Mouse (Mus musculus): ENCODE measurements around the gene Nptxr. TPM values are rescaled to one million over a fixed set of nuclear protein-coding genes. Genes with fewer than 3 reads are reported as not detected.

Nptxr gene
- total and polyA plus RNA-seq, 3 experiments: 0.09 to 2.1 (median 0.14) TPM

- Histone ChIP-seq H3K36me3 (replicated peaks in 1 of 2; ENCODE audit: control insufficient read depth in 1 of 2, insufficient read depth in 1 of 2, low read length in 1 of 2) (peaks cover 13 to 39% of the 10 kb centered on the region in 2 experiments), H3K9ac (ENCODE audit: insufficient read depth, low read depth) (peak overlapping the region; percentile 81), H3K27ac (ENCODE audit: insufficient read depth, low read depth) (peak overlapping the region; percentile 37; the same call in 1 of the 2 replicates), H3K4me1 (ENCODE audit: control insufficient read depth in 1 of 2, insufficient read depth in 2 of 2) (peaks cover 3 to 32% of the 10 kb centered on the region in 2 experiments; a peak in 2 of 4 replicates), H3K9me3 (replicated peaks; ENCODE audit: low read length) (no peaks in the 10 kb centered on the region), H3K27me3 (replicated peaks) (peaks cover 21% of the 10 kb centered on the region), H3K4me3 (replicated peaks in 1 of 3; ENCODE audit: low read depth in 2 of 3, low read length in 2 of 3, poor library complexity in 1 of 3) (peak overlapping the region; percentile 74 to 87 (median 84)), H3K4me2 (ENCODE audit: insufficient read depth, low read depth, poor library complexity, severe bottlenecking) (peak overlapping the region; percentile 92), H3K79me2 (replicated peaks; ENCODE audit: control insufficient read depth, extremely low read depth, insufficient read depth, poor library complexity, severe bottlenecking) (peaks cover 11% of the 10 kb centered on the region)
- DNase-seq (ENCODE audit: extremely low read depth): no peak
- TF ChIP-seq ZMIZ1 (IDR thresholded peaks at IDR 0.05; ENCODE audit: low read depth, low read length): no peak
- TF ChIP-seq NELFE (IDR thresholded peaks at IDR 0.05; ENCODE audit: low read depth, low read length): no peak
- no peak for TF ChIP-seq TBP (conservative IDR thresholded peaks at IDR 0.05; ENCODE audit: low read depth, low read length)
- TF ChIP-seq CHD2 (IDR thresholded peaks at IDR 0.05; ENCODE audit: low read length): 0 out of 2 replicates have a peak, but pooled peaks have one; percentile 21
- no peak for TF ChIP-seq IRF4 (IDR thresholded peaks at IDR 0.05; ENCODE audit: low read depth, low read length)
- peak; percentile 22; the same call in 1 of the 2 replicates for TF ChIP-seq MAZ (IDR thresholded peaks at IDR 0.05; ENCODE audit: low read depth, low read length)
- TF ChIP-seq ZKSCAN1 (IDR thresholded peaks at IDR 0.05; ENCODE audit: borderline replicate concordance, low read depth, low read length): no peak
- TF ChIP-seq ETS1 (conservative IDR thresholded peaks at IDR 0.05; ENCODE audit: low read depth, low read length): no peak
- 0 out of 2 replicates have a peak, but pooled peaks have one; percentile 26 for TF ChIP-seq UBTF (IDR thresholded peaks at IDR 0.05; ENCODE audit: low read depth, low read length)
- TF ChIP-seq ZNF384 (IDR thresholded peaks at IDR 0.05; ENCODE audit: low read depth, low read length): peak; percentile 84
- dilution Hi-C loops (cut with MboI; ENCODE audit: extremely low pct_ligation_motif_present, extremely low pct_unique_long_range_greater_than_20kb, low sequenced_read_pairs) (no loop called here), in situ Hi-C loops (cut with MboI; ENCODE audit: low pct_ligation_motif_present, low pct_unique_long_range_greater_than_20kb, low sequenced_read_pairs) (loop anchor here (5.0 to 10.0 kb wide), 2 partner anchors 51 to 79 kb away; no protein-coding TSS in a partner anchor)
Measured at GRCm38 (mm10) chr15:79833251-79834050, 28.9 kb upstream of the Nptxr start.

DNA sequence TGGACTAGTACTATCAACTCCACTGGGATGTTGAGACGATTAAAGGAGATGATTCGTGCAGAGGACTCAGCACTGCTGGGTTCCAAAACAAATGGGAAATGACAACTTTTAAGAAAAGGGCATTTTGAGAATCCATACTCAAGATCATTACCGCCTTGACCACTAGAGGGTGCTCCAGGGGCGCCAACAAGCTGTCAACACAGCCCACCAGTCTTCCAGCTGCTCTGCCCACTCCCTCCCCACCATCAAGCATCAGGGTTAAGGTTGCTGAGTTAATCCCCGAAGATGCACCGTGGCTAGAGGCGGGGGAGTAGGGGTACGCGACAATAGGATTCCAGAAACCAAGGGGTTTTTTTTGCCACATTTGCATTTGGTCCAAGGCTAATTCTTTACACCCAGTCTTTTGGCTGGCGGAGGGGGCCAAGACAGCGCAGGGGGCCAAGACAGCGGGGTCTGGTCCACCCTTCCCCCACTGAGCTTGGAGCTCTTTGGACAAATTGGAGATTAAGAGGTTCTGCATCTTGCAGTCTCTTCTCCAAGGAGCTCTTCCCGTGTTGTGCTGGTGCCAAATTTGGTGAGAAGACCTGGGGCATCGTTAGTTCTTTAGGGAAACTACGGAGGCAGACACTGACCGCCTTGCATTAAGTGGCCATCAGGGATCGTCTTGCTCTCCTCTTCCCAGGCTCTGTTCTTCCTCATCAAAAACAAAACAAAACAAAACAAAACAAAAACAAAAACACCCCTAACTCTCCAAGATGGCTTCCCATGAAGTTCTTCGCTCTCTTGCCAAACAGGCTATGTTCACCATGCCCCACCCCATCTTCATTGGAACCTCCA lies 27.7 kb upstream of the Nptxr start:
- in situ Hi-C loops (cut with MboI; ENCODE audit: low pct_ligation_motif_present, low pct_unique_long_range_greater_than_20kb, low sequenced_read_pairs) (loop anchor here (5.0 to 10.0 kb wide), 2 partner anchors 53 to 80 kb away; no protein-coding TSS in a partner anchor), dilution Hi-C loops (cut with MboI; ENCODE audit: extremely low pct_ligation_motif_present, extremely low pct_unique_long_range_greater_than_20kb, low sequenced_read_pairs) (no loop called here)
- peaks cover 14% of the 10 kb centered on the region for H3K27me3 ChIP-seq (replicated peaks)
- H3K9me3 ChIP-seq (replicated peaks; ENCODE audit: low read length): no peaks in the 10 kb centered on the region
- no peak for TF ChIP-seq UBTF (IDR thresholded peaks at IDR 0.05; ENCODE audit: low read depth, low read length)
- TF ChIP-seq SIN3A (IDR thresholded peaks at IDR 0.05; ENCODE audit: low read length): peak; percentile 77
- TF ChIP-seq SMC3 (IDR thresholded peaks at IDR 0.05; ENCODE audit: low read depth, low read length): peak; percentile 74
- 0 out of 2 replicates have a peak, but pooled peaks have one; percentile 5 for TF ChIP-seq MAZ (IDR thresholded peaks at IDR 0.05; ENCODE audit: low read depth, low read length)
- peak; percentile 79 to 90 for TF ChIP-seq CTCF (conservative IDR thresholded peaks at IDR 0.05 in 1 of 2, IDR thresholded peaks at IDR 0.05 in 1 of 2; ENCODE audit: low read depth in 2 of 2, low read length in 2 of 2)
- no peak for TF ChIP-seq MAX (IDR thresholded peaks at IDR 0.05; ENCODE audit: low read length)
- TF ChIP-seq RAD21 (IDR thresholded peaks at IDR 0.05; ENCODE audit: low read depth, low read length): peak; percentile 82
- 0 out of 2 replicates have a peak, but pooled peaks have one; percentile 19 for TF ChIP-seq POLR2A (IDR thresholded peaks at IDR 0.05; ENCODE audit: low read depth, low read length)
- peak overlapping the region; percentile 74 to 87 (median 84) for H3K4me3 ChIP-seq (replicated peaks in 1 of 3; ENCODE audit: low read depth in 2 of 3, low read length in 2 of 3, poor library complexity in 1 of 3)
- peaks cover 25 to 51% of the 10 kb centered on the region in 2 experiments for H3K36me3 ChIP-seq (replicated peaks in 1 of 2; ENCODE audit: control insufficient read depth in 1 of 2, insufficient read depth in 1 of 2, low read length in 1 of 2)
- DNase-seq (ENCODE audit: extremely low read depth): peak; percentile 81
- peak overlapping the region; percentile 81 for H3K9ac ChIP-seq (ENCODE audit: insufficient read depth, low read depth)
- H3K4me1 ChIP-seq (ENCODE audit: control insufficient read depth in 1 of 2, insufficient read depth in 2 of 2): peaks cover 3 to 37% of the 10 kb centered on the region in 2 experiments; a peak in 2 of 4 replicates
- peak overlapping the region; percentile 92 for H3K4me2 ChIP-seq (ENCODE audit: insufficient read depth, low read depth, poor library complexity, severe bottlenecking)
- H3K79me2 ChIP-seq (replicated peaks; ENCODE audit: control insufficient read depth, extremely low read depth, insufficient read depth, poor library complexity, severe bottlenecking): peaks cover 11% of the 10 kb centered on the region
- no peak overlapping the region for H3K27ac ChIP-seq (ENCODE audit: insufficient read depth, low read depth)

All from CH12.LX (cell line).